Mouse (Mus musculus) spleen, embryonic (tissue): ENCODE results near the gene Gfpt1.
"Not testable (repeated sequence)": the region's sequence is repeated elsewhere in the genome, so short reads cannot be mapped to it uniquely, and the experiment has no call there.

Source experiments
- CTCF ChIA-PET: fragments of 350-600 bp; sonication (Branson Sonifier 250); formaldehyde crosslinking; loops from one replicate; lab custom pipeline; 2022; lab: Charles Lee

The Gfpt1 gene

GRCm38 (mm10) chr6:87041431-87041830 is 1.2 kb upstream of the Gfpt1 start:
- CTCF ChIA-PET = interaction anchor here (1.5 kb wide), 1 partner anchor 11 kb away, joined by 6 read pairs; no protein-coding TSS in a partner anchor

- CTCF ChIA-PET = interaction anchor here (1.5 kb wide), 1 partner anchor 10 kb away, joined by 6 read pairs; no protein-coding TSS in a partner anchor
These were observed 676 bp upstream of the Gfpt1 start for GRCm38 (mm10) chr6:87042004-87042336.

GRCm38 (mm10) chr6:87043131-87043516 is 478 bp downstream of the Gfpt1 start:
- CTCF ChIA-PET = interaction anchor here (0.6 kb wide), 1 partner anchor 32 kb away, joined by 6 read pairs; no protein-coding TSS in a partner anchor

GRCm38 (mm10) chr6:87044895-87045294 is 2.2 kb downstream of the Gfpt1 start:
- CTCF ChIA-PET = no interaction called here

- CTCF ChIA-PET = no interaction called here
These were observed 2.9 kb downstream of the Gfpt1 start for GRCm38 (mm10) chr6:87045507-87045906.

- CTCF ChIA-PET = not testable (repeated sequence)
These were observed 6.1 kb downstream of the Gfpt1 start for GRCm38 (mm10) chr6:87048712-87049111.

GRCm38 (mm10) chr6:87051886-87052425 is 9.3 kb downstream of the Gfpt1 start:
- CTCF ChIA-PET = interaction anchor here (0.6 to 1.2 kb wide), 2 partner anchors 10 to 101 kb away, joined by 4 to 6 read pairs; no protein-coding TSS in a partner anchor

GRCm38 (mm10) chr6:87054193-87054592 is 11.5 kb downstream of the Gfpt1 start:
- CTCF ChIA-PET = no interaction called here

GRCm38 (mm10) chr6:87059754-87060153 is 17.1 kb downstream of the Gfpt1 start:
- CTCF ChIA-PET = no interaction called here

GRCm38 (mm10) chr6:87063586-87063985 is 20.9 kb downstream of the Gfpt1 start:
- CTCF ChIA-PET = no interaction called here

GRCm38 (mm10) chr6:87068209-87068608 is 25.6 kb downstream of the Gfpt1 start:
- CTCF ChIA-PET = no interaction called here

- CTCF ChIA-PET = no interaction called here
These were observed 26.7 kb downstream of the Gfpt1 start for GRCm38 (mm10) chr6:87069195-87069900.

- CTCF ChIA-PET = no interaction called here
These were observed 28.0 kb downstream of the Gfpt1 start for GRCm38 (mm10) chr6:87070641-87071040.

- CTCF ChIA-PET = no interaction called here
These were observed 30.1 kb downstream of the Gfpt1 start for GRCm38 (mm10) chr6:87072759-87073158.

GRCm38 (mm10) chr6:87075092-87075685 is 32.5 kb downstream of the Gfpt1 start:
- CTCF ChIA-PET = interaction anchor here (0.6 to 0.7 kb wide), 2 partner anchors 32 to 38 kb away, joined by 4 to 6 read pairs; partner anchors contain the start of gene Gfpt1

GRCm38 (mm10) chr6:87079457-87079856 is 36.8 kb downstream of the Gfpt1 start:
- CTCF ChIA-PET = no interaction called here

GRCm38 (mm10) chr6:87085026-87085425 is 42.4 kb downstream of the Gfpt1 start:
- CTCF ChIA-PET = no interaction called here

- CTCF ChIA-PET = no interaction called here
These were observed 45.7 kb downstream of the Gfpt1 start for GRCm38 (mm10) chr6:87088356-87088755.

- CTCF ChIA-PET = no interaction called here
These were observed 48.2 kb downstream of the Gfpt1 start for GRCm38 (mm10) chr6:87090877-87091276.

GRCm38 (mm10) chr6:87092476-87092875 is 49.8 kb downstream of the Gfpt1 start:
- CTCF ChIA-PET = no interaction called here

- CTCF ChIA-PET = not testable (repeated sequence)
These were observed 51.0 kb downstream of the Gfpt1 start for GRCm38 (mm10) chr6:87093631-87094030.

- CTCF ChIA-PET = no interaction called here
These were observed 56.6 kb downstream of the Gfpt1 start for GRCm38 (mm10) chr6:87099261-87099660.
